Mouse (Mus musculus) embryonic stem cell, embryonic (primary cell): ENCODE results near the gene Wdr34.

Source experiments
- CTCF ChIA-PET, 4 experiments: fragments of 300-600 bp in 2 of 4; fragments of 350-600 bp in 2 of 4; sonication (Branson Sonifier 250); formaldehyde crosslinking; loops; one replicate each; lab custom pipeline; 2022; ENCODE audit warnings: inconsistent platforms in 2 of 4; lab: Charles Lee
- POLR2A ChIA-PET, 4 experiments: fragments of 300-600 bp in 2 of 4; fragments of 350-600 bp in 2 of 4; sonication (Branson Sonifier 250); formaldehyde crosslinking; loops; one replicate each; lab custom pipeline; 2022; ENCODE audit warnings: antibody characterized with exemption in 4 of 4, inconsistent platforms in 1 of 4; lab: Charles Lee

Gene Wdr34

GRCm38 (mm10) chr2:30025454-30025853, 23.2 kb downstream of the Wdr34 start:
- ChIA-PET CTCF (interaction anchor here in 2 of 4 experiments (0.8 to 1.0 kb wide), 2 partner anchors 12 to 20 kb away, joined by 3 to 5 read pairs; no protein-coding TSS in a partner anchor), POLR2A (interaction anchor here in 2 of 4 experiments (0.9 to 1.4 kb wide), 5 partner anchors 14 to 135 kb away, joined by 3 to 5 read pairs (median 3); no protein-coding TSS in a partner anchor)

- CTCF ChIA-PET, result interaction anchor here in 1 of 4 experiments (0.6 kb wide), 1 partner anchor 286 kb away, joined by 5 read pairs; no protein-coding TSS in a partner anchor
- POLR2A ChIA-PET, result interaction anchor here in 1 of 4 experiments (0.6 to 2.2 kb wide), 10 partner anchors 9 to 68 kb away, joined by 3 to 9 read pairs (median 4); partner anchors contain the start of gene Wdr34
Observed at GRCm38 (mm10) chr2:30014326-30014966, 34.2 kb downstream of the Wdr34 start.

GRCm38 (mm10) chr2:30010840-30011281, 37.8 kb downstream of the Wdr34 start:
- CTCF ChIA-PET, result interaction anchor here in 1 of 4 experiments (0.6 kb wide), 2 partner anchors 69 to 251 kb away, joined by 3 to 9 read pairs; no protein-coding TSS in a partner anchor

GRCm38 (mm10) chr2:30009101-30009500, 39.6 kb downstream of the Wdr34 start:
- POLR2A ChIA-PET, result no interaction called here
- CTCF ChIA-PET, result no interaction called here

More at GRCm38 (mm10) chr2:30010840-30011281, 37.8 kb downstream of the Wdr34 start:
- POLR2A ChIA-PET, result interaction anchor here in 2 of 4 experiments (0.6 to 1.7 kb wide), 9 partner anchors 9 to 115 kb away, joined by 3 to 6 read pairs (median 3); no protein-coding TSS in a partner anchor

GRCm38 (mm10) chr2:29991962-29992361, 56.7 kb downstream of the Wdr34 start:
- ChIA-PET CTCF (no interaction called here), POLR2A (interaction anchor here in 2 of 4 experiments (1.0 to 2.7 kb wide), 6 partner anchors 8 to 74 kb away, joined by 3 to 21 read pairs (median 4); no protein-coding TSS in a partner anchor)
